In the genomic region with DNA sequence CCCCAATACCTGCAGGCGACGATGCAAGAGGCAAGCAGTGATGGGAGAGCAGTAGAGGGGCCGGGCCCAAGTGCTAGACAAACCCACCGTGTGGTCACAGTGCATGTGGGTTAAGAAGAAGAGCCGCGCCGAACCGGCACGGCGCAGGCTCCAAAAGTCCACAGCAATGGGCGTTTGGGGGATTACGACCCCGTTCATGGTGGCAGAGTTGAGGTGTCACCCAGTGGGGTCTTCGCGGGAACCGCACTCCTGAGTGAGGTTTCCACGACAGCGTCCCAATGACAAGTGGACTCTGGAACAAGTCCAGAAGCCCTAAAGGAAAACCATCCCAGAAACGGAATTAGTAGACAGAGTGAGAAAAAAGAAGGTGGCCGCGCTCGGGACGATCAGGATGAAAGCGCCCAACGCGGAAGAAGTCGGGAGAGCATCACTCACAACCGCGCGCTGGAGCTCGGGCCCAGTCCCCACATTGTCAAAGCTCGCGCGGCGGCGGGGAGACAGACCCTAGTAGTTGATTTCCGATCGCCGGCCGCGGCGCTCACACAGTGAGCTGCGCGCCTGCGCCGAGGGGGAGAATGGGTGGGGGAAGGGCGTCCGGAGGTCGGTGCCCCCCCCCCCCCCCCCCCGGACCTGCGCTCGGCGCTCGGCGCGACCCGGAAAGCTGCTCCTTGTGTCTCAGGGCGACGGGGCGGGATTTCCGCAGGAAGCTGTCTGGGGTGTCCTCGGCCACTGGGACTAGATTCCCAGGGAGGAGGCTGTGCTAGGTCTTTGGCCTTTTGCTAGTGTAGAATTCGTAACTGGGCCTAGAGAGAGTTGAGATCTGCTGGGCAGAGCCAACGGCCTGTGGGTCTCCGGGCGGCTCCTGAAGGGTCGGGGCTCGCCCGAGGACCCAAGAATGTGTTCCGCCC, we compare ENCODE assay signal across 7 mouse cellular contexts. TPM values are rescaled to one million over a fixed set of nuclear protein-coding genes. Genes with fewer than 3 reads are reported as not detected.
DNase-seq lines count a peak whose midpoint lies in the region; ATAC-seq lines count a peak whose summit lies in the region.

A gene (minus strand): TSS at position 554 of the 908 bp plus-strand sequence.
A gene (plus strand): TSS at position 630 of the 908 bp plus-strand sequence.
A gene (plus strand): TSS at position 683 of the 908 bp plus-strand sequence.

- peak within 1 kb of the TSS; percentile 85 for H3K9ac ChIP-seq in midbrain, embryonic 13.5 days (replicated peaks)

- DNase-seq in adrenal gland, postnatal 10 days = peak; percentile 94
- peak; percentile 97 for DNase-seq in embryonic facial prominence, embryonic 10.5 days (ENCODE audit: low spot score)
- peak; percentile 86 for DNase-seq in kidney, adult 11 months
- peak; percentile 95 for DNase-seq in limb, embryonic 10.5 days (ENCODE audit: low spot score)
- peak; percentile 81 for DNase-seq in spleen, adult 12 weeks (ENCODE audit: low spot score)

- peaks cover 48% of the 10 kb centered on the region for H3K36me3 ChIP-seq in embryonic facial prominence, embryonic 10.5 days (replicated peaks)
- H3K36me3 ChIP-seq in limb, embryonic 10.5 days = peaks cover 48% of the 10 kb centered on the region
- H3K36me3 ChIP-seq in midbrain, embryonic 13.5 days = peaks cover 28% of the 10 kb centered on the region

- peaks cover 17% of the 10 kb centered on the region for H3K4me1 ChIP-seq in embryonic facial prominence, embryonic 10.5 days
- peaks cover 18% of the 10 kb centered on the region for H3K4me1 ChIP-seq in limb, embryonic 10.5 days
- peaks cover 19% of the 10 kb centered on the region for H3K4me1 ChIP-seq in midbrain, embryonic 13.5 days (replicated peaks)

- H3K27me3 ChIP-seq in embryonic facial prominence, embryonic 10.5 days (replicated peaks; ENCODE audit: low read depth, poor library complexity, severe bottlenecking) = no peaks in the 10 kb centered on the region
- no peaks in the 10 kb centered on the region for H3K27me3 ChIP-seq in limb, embryonic 10.5 days (ENCODE audit: low read depth, poor library complexity, severe bottlenecking)
- H3K27me3 ChIP-seq in midbrain, embryonic 13.5 days = no peaks in the 10 kb centered on the region

- peak within 1 kb of the TSS; percentile 93 for H3K27ac ChIP-seq in embryonic facial prominence, embryonic 10.5 days (replicated peaks)
- peak within 1 kb of the TSS; percentile 92 for H3K27ac ChIP-seq in limb, embryonic 10.5 days
- H3K27ac ChIP-seq in midbrain, embryonic 13.5 days = peak within 1 kb of the TSS; percentile 89

- peak; percentile 82 for ATAC-seq in granulocyte monocyte progenitor cell, adult 5-6 weeks (replicated peaks; ENCODE audit: poor library complexity, severe bottlenecking)
- ATAC-seq in midbrain, embryonic 13.5 days = peak; percentile 99

- H3K4me2 ChIP-seq in midbrain, embryonic 13.5 days (replicated peaks) = peak within 1 kb of the TSS; percentile 87

- H3K4me3 ChIP-seq in embryonic facial prominence, embryonic 10.5 days = peak within 1 kb of the TSS; percentile 89
- peak within 1 kb of the TSS; percentile 84 for H3K4me3 ChIP-seq in limb, embryonic 10.5 days
- H3K4me3 ChIP-seq in midbrain, embryonic 13.5 days (replicated peaks) = peak within 1 kb of the TSS; percentile 82

- no peaks in the 10 kb centered on the region for H3K9me3 ChIP-seq in embryonic facial prominence, embryonic 10.5 days
- no peaks in the 10 kb centered on the region for H3K9me3 ChIP-seq in limb, embryonic 10.5 days (replicated peaks)
- no peaks in the 10 kb centered on the region for H3K9me3 ChIP-seq in midbrain, embryonic 13.5 days

- under 1% methylated on average over 68 of the region's 70 CpGs for WGBS in embryonic facial prominence, embryonic 10.5 days
- WGBS in limb, embryonic 10.5 days = under 1% methylated on average over 64 of the region's 70 CpGs
- WGBS in midbrain, embryonic 13.5 days = under 1% methylated on average over 62 of the region's 70 CpGs

RNA-seq across cellular contexts. Expression of the first gene that starts in this region (rescaled TPM):
- 10 to 100 TPM; 15.1 to 16.9 TPM for total RNA-seq in adrenal gland, postnatal 10 days (2021)
- 36.4 and 41.5 TPM in 2 replicates for polyA plus RNA-seq in embryonic facial prominence, embryonic 10.5 days (2016; fragmentation: Nextera tagmentation; extraction: Ambion mirVana)
- total RNA-seq in granulocyte monocyte progenitor cell, adult 5-6 weeks (2014; fragmentation: Nextera tagmentation) = 33.9 and 39.8 TPM in 2 replicates
- 17.1 and 21.2 TPM in 2 replicates for total RNA-seq in granulocyte monocyte progenitor cell, adult 5-6 weeks (2017)
- 37.9 and 42.1 TPM in 2 replicates for polyA plus RNA-seq in limb, embryonic 10.5 days (2016; fragmentation: Nextera tagmentation; extraction: Ambion mirVana)
- 23.7 and 30.0 TPM in 2 replicates for polyA plus RNA-seq in midbrain, embryonic 13.5 days (2015; fragmentation: Nextera tagmentation; extraction: Ambion mirVana)

RNA-seq across cellular contexts. Expression of the second gene that starts in this region (rescaled TPM):
- total RNA-seq in adrenal gland, postnatal 10 days (2021) = 10 to 100 TPM; 18.8 to 23.7 TPM
- 20.4 and 22.7 TPM in 2 replicates for polyA plus RNA-seq in embryonic facial prominence, embryonic 10.5 days (2016; fragmentation: Nextera tagmentation; extraction: Ambion mirVana)
- total RNA-seq in granulocyte monocyte progenitor cell, adult 5-6 weeks (2014; fragmentation: Nextera tagmentation) = 15.6 and 19.6 TPM in 2 replicates
- 17.9 and 19.9 TPM in 2 replicates for total RNA-seq in granulocyte monocyte progenitor cell, adult 5-6 weeks (2017)
- polyA plus RNA-seq in limb, embryonic 10.5 days (2016; fragmentation: Nextera tagmentation; extraction: Ambion mirVana) = 21.4 and 23.6 TPM in 2 replicates
- 24.1 and 25.0 TPM in 2 replicates for polyA plus RNA-seq in midbrain, embryonic 13.5 days (2015; fragmentation: Nextera tagmentation; extraction: Ambion mirVana)

RNA-seq across cellular contexts. Expression of the third gene that starts in this region (rescaled TPM):
- total RNA-seq in adrenal gland, postnatal 10 days (2021) = under 1 TPM in 1 of 2 experiments, not detected in 1; 0.58 TPM
- polyA plus RNA-seq in embryonic facial prominence, embryonic 10.5 days (2016; fragmentation: Nextera tagmentation; extraction: Ambion mirVana) = 0.16 TPM in 1 of 2 replicates, not detected in the other
- 2.2 TPM in 1 of 2 replicates, not detected in the other for total RNA-seq in granulocyte monocyte progenitor cell, adult 5-6 weeks (2014; fragmentation: Nextera tagmentation)
- total RNA-seq in granulocyte monocyte progenitor cell, adult 5-6 weeks (2017) = 0.47 and 1.0 TPM in 2 replicates
- polyA plus RNA-seq in limb, embryonic 10.5 days (2016; fragmentation: Nextera tagmentation; extraction: Ambion mirVana) = 0.18 and 0.26 TPM in 2 replicates
- polyA plus RNA-seq in midbrain, embryonic 13.5 days (2015; fragmentation: Nextera tagmentation; extraction: Ambion mirVana) = 0.46 TPM in 1 of 2 replicates, not detected in the other

Comparison
In these comparisons a context has a peak if more than half of its experiments do, and no peak if none do; other contexts are left out.
1. Peak in every context shown above with its lines: DNase-seq, ATAC-seq, H3K4me3 ChIP-seq and H3K27ac ChIP-seq.